Mouse (Mus musculus) liver, postnatal 0 days (tissue): ENCODE measurements at regions not wholly inside any gene's neighbourhood (a gene's known extent, or its start where the extent isn't known, plus 50 kb on each side); places are given as distances from the start of the nearest gene placed in this dataset.

Experiments used
- CTCF ChIP-seq: sonication (generic); IDR thresholded peaks from 2 replicates; pipeline ENCODE4 v1.5.1; 2016; ENCODE audit warnings: antibody characterized with exemption, low read depth
- EP300 ChIP-seq: IDR thresholded peaks from 2 replicates; pipeline ENCODE4 v1.6.1; 2016; ENCODE audit warnings: antibody characterized with exemption, low read depth, mild to moderate bottlenecking

DNA sequence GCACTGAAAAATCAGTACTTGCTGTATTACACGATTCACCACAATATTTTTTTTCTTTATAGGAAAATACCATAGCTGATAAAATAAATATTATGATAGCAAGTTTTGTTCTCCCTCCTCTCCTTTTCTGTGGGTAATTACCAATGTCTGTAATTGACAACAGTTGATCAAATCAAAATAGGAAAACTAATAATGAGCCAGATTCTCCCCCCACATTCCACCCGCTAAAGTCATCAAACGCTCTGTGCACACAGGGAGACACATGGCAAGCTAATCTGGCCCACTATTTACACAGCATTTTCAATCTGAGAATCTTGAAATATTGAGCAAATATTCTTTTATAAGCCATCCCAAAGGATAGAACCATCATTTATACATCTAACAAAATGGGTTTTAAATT, 659.2 kb upstream of the Acvr2a start:
- TF ChIP-seq CTCF (no peak), EP300 (no peak)
